Mouse (Mus musculus) layer of hippocampus, adult 11-12 months (tissue): ENCODE results near the gene Scarf1.

Experiments used
- DNase-seq: peaks from one replicate; pipeline ENCODE4 v3.0.0; 2022; ENCODE audit warnings: low spot score

Scarf1 gene

GRCm38 (mm10) chr11:75566276-75567196, 53.2 kb downstream of the Scarf1 start:
- DNase-seq, result no peak

- DNase-seq, result no peak
Measured at GRCm38 (mm10) chr11:75567346-75568114, 54.2 kb downstream of the Scarf1 start.

- no peak for DNase-seq
Measured at GRCm38 (mm10) chr11:75568115-75568511, 54.8 kb downstream of the Scarf1 start.

GRCm38 (mm10) chr11:75568962-75569361, 55.6 kb downstream of the Scarf1 start:
- DNase-seq, result no peak

- DNase-seq, result no peak
Measured at GRCm38 (mm10) chr11:75570375-75571125, 57.2 kb downstream of the Scarf1 start.

GRCm38 (mm10) chr11:75571126-75571990, 58.0 kb downstream of the Scarf1 start:
- DNase-seq, result no peak

GRCm38 (mm10) chr11:75572301-75572791, 59.0 kb downstream of the Scarf1 start:
- DNase-seq, result no peak

- DNase-seq, result peak; percentile 96
Measured at GRCm38 (mm10) chr11:75572854-75573650, 59.7 kb downstream of the Scarf1 start.

GRCm38 (mm10) chr11:75574378-75575123, 61.2 kb downstream of the Scarf1 start:
- no peak for DNase-seq

- DNase-seq, result no peak
Measured at GRCm38 (mm10) chr11:75575560-75576123, 62.3 kb downstream of the Scarf1 start.
